Mouse (Mus musculus): ENCODE data around the gene Thoc6. TPM values are rescaled to one million over a fixed set of nuclear protein-coding genes. Genes with fewer than 3 reads are reported as not detected.

The Thoc6 gene
- polyA plus RNA-seq, 1 experiment: not detected

DNA sequence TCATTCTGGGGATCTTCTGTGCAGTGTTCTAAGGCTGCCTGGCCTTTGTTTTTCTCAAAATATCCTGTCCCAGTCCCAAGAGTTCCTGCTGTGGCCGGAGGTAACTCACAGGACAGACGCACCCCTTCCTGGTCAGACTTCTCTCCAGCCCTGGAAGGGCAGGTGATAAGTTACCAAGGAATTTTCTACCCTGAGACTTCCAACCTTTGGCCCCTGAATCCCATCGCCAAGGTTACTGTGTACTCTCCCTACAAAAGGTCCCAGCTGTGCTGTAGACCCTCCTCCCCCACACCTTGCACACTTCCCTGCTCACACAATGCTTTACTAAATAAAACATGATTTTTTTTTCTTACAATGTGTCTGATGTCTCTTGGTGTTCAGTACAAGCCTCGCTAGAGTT lies 8.4 kb upstream of the Thoc6 start:
- H3K4me1 ChIP-seq (ENCODE audit: control insufficient read depth, insufficient read depth, low read length): peaks cover 8% of the 10 kb centered on the region; the same call in 1 of the 2 replicates
- no peak for TF ChIP-seq CTCF (IDR thresholded peaks at IDR 0.05; ENCODE audit: insufficient read depth, low read depth, low read length)
- no peak for TF ChIP-seq POLR2A (IDR thresholded peaks at IDR 0.05; ENCODE audit: insufficient read depth, low read depth, low read length)
- no peak overlapping the region for H3K4me3 ChIP-seq (ENCODE audit: insufficient read depth, low read depth, low read length)
- no peak overlapping the region for H3K27ac ChIP-seq (ENCODE audit: insufficient read depth, low read depth, low read length)
- WGBS: 69% methylated on average over 4 of the region's 4 CpGs

DNA sequence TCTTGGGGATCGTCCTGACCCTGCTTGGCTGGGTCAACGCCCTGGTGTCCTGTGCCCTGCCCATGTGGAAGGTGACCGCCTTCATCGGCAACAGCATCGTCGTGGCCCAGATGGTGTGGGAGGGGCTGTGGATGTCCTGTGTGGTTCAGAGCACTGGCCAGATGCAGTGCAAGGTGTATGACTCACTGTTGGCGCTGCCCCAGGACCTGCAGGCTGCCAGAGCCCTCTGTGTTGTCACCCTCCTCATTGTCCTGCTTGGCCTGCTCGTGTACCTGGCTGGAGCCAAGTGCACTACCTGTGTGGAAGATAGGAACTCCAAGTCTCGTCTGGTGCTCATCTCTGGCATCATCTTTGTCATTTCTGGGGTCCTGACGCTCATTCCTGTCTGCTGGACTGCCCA lies 7.4 kb upstream of the Thoc6 start:
- H3K4me3 ChIP-seq (ENCODE audit: insufficient read depth, low read depth, low read length): no peak overlapping the region
- WGBS: 77% methylated on average over 10 of the region's 10 CpGs
- TF ChIP-seq CTCF (IDR thresholded peaks at IDR 0.05; ENCODE audit: insufficient read depth, low read depth, low read length): no peak
- TF ChIP-seq POLR2A (IDR thresholded peaks at IDR 0.05; ENCODE audit: insufficient read depth, low read depth, low read length): no peak
- H3K27ac ChIP-seq (ENCODE audit: insufficient read depth, low read depth, low read length): no peak overlapping the region
- H3K4me1 ChIP-seq (ENCODE audit: control insufficient read depth, insufficient read depth, low read length): peaks cover 17% of the 10 kb centered on the region; the same call in 1 of the 2 replicates

DNA sequence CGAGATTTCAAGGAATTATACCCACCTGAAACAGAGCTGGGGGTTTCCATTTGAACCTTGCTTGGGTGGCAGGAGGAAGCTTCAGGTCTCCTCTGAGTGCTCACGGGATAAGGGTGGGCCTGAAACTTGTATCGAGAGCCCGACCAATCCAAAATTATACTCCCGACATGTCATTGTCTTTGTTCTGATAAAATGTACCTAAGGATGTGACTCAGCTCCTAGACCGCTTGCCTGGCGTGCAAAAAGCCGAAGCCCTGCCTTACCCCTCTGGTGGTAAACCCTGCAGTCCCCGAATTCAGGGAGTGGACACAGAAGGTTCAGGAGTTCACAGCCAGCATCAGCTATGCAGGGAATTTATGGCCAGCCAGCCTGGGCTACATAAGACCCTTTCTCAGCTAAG lies 6.7 kb upstream of the Thoc6 start:
- peaks cover 24% of the 10 kb centered on the region for H3K4me1 ChIP-seq (ENCODE audit: control insufficient read depth, insufficient read depth, low read length)
- TF ChIP-seq POLR2A (IDR thresholded peaks at IDR 0.05; ENCODE audit: insufficient read depth, low read depth, low read length) (no peak), CTCF (IDR thresholded peaks at IDR 0.05; ENCODE audit: insufficient read depth, low read depth, low read length) (no peak)
- 85% methylated on average over 9 of the region's 9 CpGs for WGBS

DNA sequence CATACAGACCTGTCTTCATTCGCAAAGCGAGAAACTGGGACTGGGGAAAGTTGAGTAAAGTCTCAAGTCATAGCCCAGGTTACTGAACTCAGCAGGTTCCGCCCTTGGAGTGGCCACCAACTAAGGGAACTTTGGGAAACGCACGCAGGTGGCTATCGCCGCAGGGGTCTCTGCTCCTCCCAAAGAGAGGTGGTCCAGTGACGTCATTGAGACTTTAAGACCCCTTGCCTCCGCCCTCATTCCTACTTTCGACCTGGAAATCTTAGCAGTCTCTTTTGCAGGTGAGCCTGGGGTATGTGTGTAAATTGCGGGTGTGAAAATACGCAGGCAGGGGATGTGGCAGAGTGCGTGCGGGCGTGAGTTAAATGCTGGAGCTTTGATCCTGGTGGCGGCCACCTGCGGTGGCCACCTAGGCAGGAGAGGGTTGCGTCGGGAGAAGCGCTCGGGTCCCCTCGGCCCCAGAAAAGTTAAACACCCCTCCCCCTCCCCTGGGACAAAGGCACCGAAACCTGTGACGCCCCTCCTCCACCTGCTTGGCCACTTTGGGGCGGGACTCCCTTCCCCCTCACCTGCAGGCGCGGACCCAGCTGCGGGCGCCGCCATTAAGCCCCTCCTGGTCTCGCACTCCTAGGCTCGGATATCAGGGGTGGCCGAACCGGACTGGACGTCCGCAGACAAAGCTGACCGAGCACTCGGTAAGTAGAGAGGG lies 5.6 kb upstream of the Thoc6 start, which contains the start of gene Cldn6:
Gene Cldn6 (plus strand): TSS at position 123 of the 709 bp plus-strand sequence.
- no peak within 1 kb of the TSS for H3K4me3 ChIP-seq (ENCODE audit: insufficient read depth, low read depth, low read length)
- TF ChIP-seq POLR2A (IDR thresholded peaks at IDR 0.05; ENCODE audit: insufficient read depth, low read depth, low read length): no peak
- TF ChIP-seq CTCF (IDR thresholded peaks at IDR 0.05; ENCODE audit: insufficient read depth, low read depth, low read length): no peak

More for the DNA sequence above, 6.7 kb upstream of the Thoc6 start:
- no peak overlapping the region for H3K27ac ChIP-seq (ENCODE audit: insufficient read depth, low read depth, low read length)
- no peak overlapping the region for H3K4me3 ChIP-seq (ENCODE audit: insufficient read depth, low read depth, low read length)

DNA sequence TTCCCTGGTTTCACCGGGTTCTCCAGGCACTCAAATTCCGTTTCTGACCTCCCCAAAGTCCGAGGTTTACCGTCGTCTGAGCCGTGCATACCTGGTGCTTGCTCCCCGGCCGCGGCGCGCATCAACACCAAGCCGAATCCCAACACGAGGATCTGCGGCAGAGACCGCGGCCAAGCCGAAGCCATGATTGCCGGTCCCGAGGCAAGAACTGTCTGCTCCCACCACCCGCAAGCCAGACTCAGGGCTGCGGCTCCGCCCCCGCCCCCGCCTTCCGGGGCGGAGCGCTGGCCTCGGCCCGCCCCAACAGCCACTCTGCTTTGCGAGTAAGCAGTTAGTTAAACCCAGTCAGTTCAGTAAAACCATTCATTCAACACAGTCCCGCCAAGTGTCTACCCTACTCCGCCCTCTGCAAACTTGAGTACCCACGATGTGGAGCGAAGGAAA lies 3.6 kb upstream of the Thoc6 start, which contains the start of gene Tnfrsf12a:
Gene Tnfrsf12a (minus strand): TSS at position 233 of the 444 bp plus-strand sequence.
- H3K4me1 ChIP-seq (ENCODE audit: control insufficient read depth, insufficient read depth, low read length): peaks cover 39% of the 10 kb centered on the region
- under 1% methylated on average over 34 of the region's 34 CpGs for WGBS
- peak within 1 kb of the TSS; percentile 63 for H3K4me3 ChIP-seq (ENCODE audit: insufficient read depth, low read depth, low read length)
- H3K27ac ChIP-seq (ENCODE audit: insufficient read depth, low read depth, low read length): no peak within 1 kb of the TSS
- peak; percentile 68 for TF ChIP-seq POLR2A (IDR thresholded peaks at IDR 0.05; ENCODE audit: insufficient read depth, low read depth, low read length)
- no peak for TF ChIP-seq CTCF (IDR thresholded peaks at IDR 0.05; ENCODE audit: insufficient read depth, low read depth, low read length)

More for the DNA sequence above, 5.6 kb upstream of the Thoc6 start, which contains the start of gene Cldn6:
- WGBS: 5% methylated on average over 38 of the region's 38 CpGs
- Histone ChIP-seq H3K27ac (ENCODE audit: insufficient read depth, low read depth, low read length) (no peak within 1 kb of the TSS), H3K4me1 (ENCODE audit: control insufficient read depth, insufficient read depth, low read length) (peaks cover 35% of the 10 kb centered on the region)

DNA sequence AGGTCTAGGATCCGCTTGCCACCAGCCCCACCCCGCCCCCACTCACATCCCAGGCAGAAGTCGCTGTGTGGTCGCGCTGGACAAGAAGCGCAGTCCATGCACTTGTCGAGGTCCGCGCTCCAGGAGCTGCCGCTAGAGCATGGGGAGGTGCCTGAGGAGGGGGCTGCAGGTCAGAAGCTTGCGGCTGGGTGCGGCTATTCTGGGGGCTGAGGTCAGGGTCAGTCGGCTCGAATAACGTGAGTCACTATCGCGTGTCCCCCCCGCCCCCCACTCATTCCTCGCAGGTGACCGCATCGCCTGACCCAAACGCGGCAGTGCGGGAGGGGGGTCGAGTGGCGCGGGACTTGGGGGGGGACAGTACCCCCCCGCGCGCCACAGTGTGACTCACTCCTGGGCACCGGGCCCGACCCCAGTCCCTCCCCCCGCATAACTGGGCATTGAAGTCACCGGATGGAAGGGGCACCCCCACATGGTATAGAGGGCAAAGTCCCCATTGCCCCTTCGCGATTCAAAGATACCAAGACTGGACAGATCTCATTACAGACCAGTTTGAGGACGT lies 2.9 kb upstream of the Thoc6 start:
- 2% methylated on average over 37 of the region's 37 CpGs for WGBS
- no peak for TF ChIP-seq CTCF (IDR thresholded peaks at IDR 0.05; ENCODE audit: insufficient read depth, low read depth, low read length)
- no peak for TF ChIP-seq POLR2A (IDR thresholded peaks at IDR 0.05; ENCODE audit: insufficient read depth, low read depth, low read length)
- Histone ChIP-seq H3K4me1 (ENCODE audit: control insufficient read depth, insufficient read depth, low read length) (peaks cover 39% of the 10 kb centered on the region), H3K27ac (ENCODE audit: insufficient read depth, low read depth, low read length) (no peak overlapping the region), H3K4me3 (ENCODE audit: insufficient read depth, low read depth, low read length) (peak overlapping the region; percentile 63)

DNA sequence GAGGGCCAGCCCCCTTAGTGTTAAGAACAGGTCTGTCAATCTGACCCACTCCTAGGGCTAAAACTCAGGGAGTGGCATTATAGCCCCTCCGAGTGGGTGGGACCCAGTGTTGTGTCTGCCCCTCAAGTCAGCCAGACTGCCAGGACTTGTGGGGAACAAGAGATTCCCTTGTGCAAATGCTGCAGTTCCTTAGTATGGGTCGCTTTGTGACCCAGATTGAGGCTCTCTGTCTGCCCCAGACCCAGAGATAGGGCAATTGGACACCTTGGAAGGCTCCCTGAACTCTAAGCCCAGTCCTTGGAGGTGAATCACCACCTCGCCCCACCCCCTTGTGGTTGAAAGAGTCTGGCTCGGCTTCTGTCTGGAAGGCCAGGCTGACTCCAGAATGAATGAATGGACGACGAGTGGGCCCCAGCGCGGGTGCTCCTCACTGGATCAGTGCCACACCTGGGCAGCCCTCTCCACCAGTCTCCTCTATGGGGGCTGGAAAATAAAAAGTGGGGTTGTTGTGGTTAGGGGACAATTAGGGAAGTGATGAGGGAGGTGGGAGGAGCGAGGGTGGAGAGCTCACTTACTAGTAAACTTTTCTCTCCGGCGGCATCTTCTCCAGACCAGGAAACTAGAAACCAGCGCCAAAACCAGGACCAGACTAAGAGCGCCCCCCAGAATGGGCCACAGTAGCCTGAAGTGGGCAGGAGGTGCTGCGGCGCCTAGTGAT lies 2.0 kb upstream of the Thoc6 start:
- Histone ChIP-seq H3K27ac (ENCODE audit: insufficient read depth, low read depth, low read length) (no peak overlapping the region), H3K4me3 (ENCODE audit: insufficient read depth, low read depth, low read length) (no peak overlapping the region), H3K4me1 (ENCODE audit: control insufficient read depth, insufficient read depth, low read length) (peaks cover 36% of the 10 kb centered on the region)
- WGBS: 32% methylated on average over 15 of the region's 15 CpGs
- TF ChIP-seq POLR2A (IDR thresholded peaks at IDR 0.05; ENCODE audit: insufficient read depth, low read depth, low read length) (no peak), CTCF (IDR thresholded peaks at IDR 0.05; ENCODE audit: insufficient read depth, low read depth, low read length) (no peak)

DNA sequence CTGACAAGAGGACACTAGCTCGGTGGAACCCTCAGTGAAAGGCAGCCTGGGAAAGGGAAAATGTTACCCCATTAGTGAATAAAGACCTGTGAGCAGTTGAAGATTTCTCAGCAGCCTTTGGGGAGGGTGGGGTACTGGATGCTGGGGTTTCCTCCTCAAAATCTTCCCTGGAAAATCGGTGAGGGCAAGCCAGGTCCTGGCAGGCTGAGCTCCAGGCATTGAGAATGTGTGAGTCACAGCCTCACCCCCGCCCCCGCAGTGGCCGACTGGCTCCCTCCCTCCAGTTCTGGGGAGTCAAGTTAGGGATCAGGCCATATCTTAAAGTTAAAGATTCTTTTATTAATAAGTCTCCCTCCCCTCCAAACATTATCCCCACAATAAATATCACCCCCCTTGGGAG lies 1.4 kb upstream of the Thoc6 start:
- Histone ChIP-seq H3K4me1 (ENCODE audit: control insufficient read depth, insufficient read depth, low read length) (peaks cover 36% of the 10 kb centered on the region), H3K27ac (ENCODE audit: insufficient read depth, low read depth, low read length) (no peak overlapping the region), H3K4me3 (ENCODE audit: insufficient read depth, low read depth, low read length) (peak overlapping the region; percentile 88; the same call in 1 of the 2 replicates)
- WGBS: 23% methylated on average over 5 of the region's 5 CpGs
- no peak for TF ChIP-seq POLR2A (IDR thresholded peaks at IDR 0.05; ENCODE audit: insufficient read depth, low read depth, low read length)
- no peak for TF ChIP-seq CTCF (IDR thresholded peaks at IDR 0.05; ENCODE audit: insufficient read depth, low read depth, low read length)

Measured in olfactory bulb, adult 2 months (tissue).